Mouse (Mus musculus) midbrain, postnatal 0 days (tissue): Measurements from ENCODE around the gene Dhdh. TPM values are rescaled to one million over a fixed set of nuclear protein-coding genes. Genes with fewer than 3 reads are reported as not detected.
"Not testable (repeated sequence)": the region's sequence is repeated elsewhere in the genome, so short reads cannot be mapped to it uniquely, and the experiment has no call there.

Source experiments
- ATAC-seq: fragments of 200-750 bp; cut with Nextera tagmentation; 2 replicates; pipeline ENCODE4 v1.8.0; 2017; ENCODE audit warnings: moderate number of reproducible peaks, mild to moderate bottlenecking, moderate TSS enrichment, moderate library complexity; ENCODE audit not compliant: low FRiP score
- DNase-seq: peaks from one replicate; pipeline ENCODE4 v3.0.0-alpha.2; 2015; ENCODE audit warnings: low spot score
- H3K27ac ChIP-seq: fragments of 300-500 bp; sonication (generic); 2 replicates; pipeline ENCODE4 v1.5.1; 2014; ENCODE audit warnings: low read depth, mild to moderate bottlenecking, low read length, mixed read lengths
- H3K27me3 ChIP-seq: fragments of 300-500 bp; sonication (generic); 2 replicates; pipeline ENCODE4 v1.6.1; 2014; ENCODE audit warnings: low read length, control low read depth, mixed read lengths; ENCODE audit not compliant: insufficient read depth
- H3K36me3 ChIP-seq: fragments of 300-500 bp; sonication (generic); 2 replicates; pipeline ENCODE4 v1.6.1; 2014; ENCODE audit warnings: low read length, control low read depth, mixed read lengths; ENCODE audit not compliant: insufficient read depth
- H3K4me1 ChIP-seq: fragments of 300-500 bp; sonication (generic); 2 replicates; pipeline ENCODE4 v1.6.1; 2014; ENCODE audit warnings: mild to moderate bottlenecking, control low read depth, antibody characterized with exemption, low read length, mixed read lengths; ENCODE audit not compliant: insufficient read depth
- H3K4me2 ChIP-seq: fragments of 300-500 bp; sonication (generic); 2 replicates; pipeline ENCODE4 v1.6.1; 2014; ENCODE audit warnings: low read depth, mild to moderate bottlenecking, low read length, mixed read lengths; ENCODE audit not compliant: poor library complexity, severe bottlenecking
- H3K4me3 ChIP-seq: fragments of 300-500 bp; sonication (generic); 2 replicates; pipeline ENCODE4 v1.5.1; 2014; ENCODE audit warnings: low read depth, mild to moderate bottlenecking, low read length, moderate library complexity
- H3K9ac ChIP-seq: fragments of 300-500 bp; sonication (generic); replicated peaks from 2 replicates; pipeline ENCODE4 v1.6.1; 2014; ENCODE audit warnings: mild to moderate bottlenecking, low read length, moderate library complexity, mixed read lengths; ENCODE audit not compliant: poor library complexity, severe bottlenecking
- H3K9me3 ChIP-seq: fragments of 300-500 bp; sonication (generic); 2 replicates; pipeline ENCODE4 v1.6.1; 2016; ENCODE audit warnings: low read length, control low read depth
- CTCF ChIP-seq: IDR thresholded peaks from 2 replicates; pipeline ENCODE4 v1.5.1; 2016; ENCODE audit warnings: antibody characterized with exemption, mild to moderate bottlenecking
- WGBS: fragments of 180-500 bp; shearing (Covaris S2); extraction: QIAGEN DNeasy Blood & Tissue Kit; methylation state at CpG from one replicate; pipeline ENCODE4 v1.1.7; 2014; 5-methylcytosine and 5-hydroxymethylcytosine counted together
- polyA plus RNA-seq: library from polyadenylated mRNA; unstranded; fragments of >200 nt; fragmentation: Nextera tagmentation; extraction: Ambion mirVana; gene quantifications from 2 replicates; pipeline ENCODE4 v1.2.1, GENCODE M21; 2015
- total RNA-seq: library from RNA; depleted of rRNA; stranded (reverse); fragments of >200 nt; gene quantifications from 2 replicates; pipeline ENCODE4 v1.2.3, GENCODE M21; 2014

Dhdh gene
- total and polyA plus RNA-seq, 2 experiments from 2014 or later, result 4.3 to 6.1 TPM

DNA sequence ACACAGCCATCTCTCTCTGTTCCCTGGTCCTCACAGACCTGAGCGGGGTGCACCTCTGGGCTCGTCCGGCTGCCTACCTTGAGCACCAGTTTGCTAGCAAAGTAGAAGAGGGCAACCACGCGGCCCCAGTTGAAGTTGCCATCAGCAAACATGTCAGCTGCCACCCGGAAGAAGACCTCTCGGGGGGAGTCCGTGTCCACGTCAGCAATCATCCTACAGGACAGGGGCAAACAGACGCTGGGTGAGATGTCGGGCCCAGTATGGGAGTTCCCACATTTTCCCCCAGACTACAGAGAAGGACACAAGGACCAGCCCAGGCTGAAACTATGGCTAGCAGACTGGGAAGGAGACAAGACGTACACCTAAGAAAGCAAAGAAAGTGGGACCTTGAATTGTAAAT is 23.5 kb downstream of the Dhdh start:
- no peaks in the 10 kb centered on the region for H3K27me3 ChIP-seq
- TF ChIP-seq CTCF, result no peak
- peaks cover 5% of the 10 kb centered on the region; the same call in 1 of the 2 replicates for H3K4me1 ChIP-seq
- H3K9me3 ChIP-seq, result no peaks in the 10 kb centered on the region
- no peak overlapping the region for H3K4me3 ChIP-seq
- peak overlapping the region; percentile 95; the same call in 1 of the 2 replicates for H3K4me2 ChIP-seq
- no peak overlapping the region for H3K9ac ChIP-seq
- no peak for DNase-seq
- no peak for ATAC-seq
- WGBS, result 96% methylated on average over 12 of the region's 12 CpGs
- no peak overlapping the region for H3K27ac ChIP-seq
- H3K36me3 ChIP-seq, result peaks cover 19% of the 10 kb centered on the region

DNA sequence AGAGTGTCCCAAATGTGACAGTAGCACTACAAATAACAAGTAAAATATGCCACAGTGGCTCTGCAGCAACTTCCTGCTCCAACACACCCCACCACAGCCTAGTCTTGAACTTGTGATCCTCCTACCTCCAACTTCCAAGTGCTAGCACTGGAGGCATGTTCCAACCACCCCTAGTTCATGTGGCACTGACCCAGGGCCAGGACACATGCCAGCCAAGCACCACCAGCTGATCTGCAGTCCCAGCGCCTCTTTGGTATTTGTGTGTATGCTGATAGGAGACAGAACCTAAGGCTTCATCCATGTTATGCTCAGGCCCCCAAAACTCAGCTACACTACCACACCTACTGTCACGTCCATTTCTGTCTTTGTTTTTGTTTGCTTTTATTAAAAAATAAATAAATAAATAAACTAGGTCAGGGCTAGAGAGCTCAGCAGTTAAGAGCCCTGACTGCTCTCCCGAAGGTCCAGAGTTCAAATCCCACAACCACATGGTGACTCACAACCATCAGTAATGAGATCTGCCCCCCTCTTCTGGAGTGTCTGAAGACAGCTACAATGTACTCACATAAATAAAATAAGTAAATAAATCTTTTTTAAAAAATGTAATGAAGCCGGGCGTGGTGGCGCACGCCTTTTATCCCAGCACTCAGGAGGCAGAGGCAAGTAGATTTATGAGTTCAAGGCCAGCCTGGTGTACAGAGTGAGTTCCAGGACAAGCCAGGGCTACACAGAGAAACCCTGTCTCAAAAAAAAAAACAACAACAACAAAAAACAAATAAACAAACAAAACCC is 24.4 kb downstream of the Dhdh start:
- no peak overlapping the region for H3K4me3 ChIP-seq
- no peak overlapping the region for H3K27ac ChIP-seq
- DNase-seq (no peak), ATAC-seq (no peak)
- H3K36me3 ChIP-seq, result peaks cover 19% of the 10 kb centered on the region
- H3K4me2 ChIP-seq, result no peak overlapping the region
- no peak for TF ChIP-seq CTCF
- H3K9ac ChIP-seq, result no peak overlapping the region
- H3K4me1 ChIP-seq, result peaks cover 5% of the 10 kb centered on the region; the same call in 1 of the 2 replicates
- 96% methylated on average over 7 of the region's 7 CpGs for WGBS
- no peaks in the 10 kb centered on the region for H3K9me3 ChIP-seq
- H3K27me3 ChIP-seq, result no peaks in the 10 kb centered on the region

DNA sequence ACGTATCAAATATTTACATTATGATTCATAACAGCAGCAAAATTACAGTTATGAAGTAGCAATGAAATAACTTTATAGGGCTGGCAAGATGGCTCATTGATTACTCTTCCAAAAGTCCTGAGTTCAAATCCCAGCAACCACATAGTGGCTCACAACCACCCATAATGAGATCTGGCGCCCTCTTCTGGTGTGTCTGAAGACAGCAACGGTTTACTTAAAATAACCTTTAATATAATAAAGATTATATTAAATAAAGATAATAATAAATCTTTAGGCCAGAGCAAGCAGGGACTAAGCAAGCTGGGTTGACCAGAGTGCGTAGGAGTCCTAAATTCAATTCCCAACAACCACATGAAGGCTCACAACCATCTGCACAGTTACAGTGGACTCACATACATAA is 25.7 kb downstream of the Dhdh start:
- H3K4me3 ChIP-seq, H3K4me2 ChIP-seq, H3K4me1 ChIP-seq, H3K9me3 ChIP-seq, ATAC-seq, DNase-seq, H3K27ac ChIP-seq, H3K9ac ChIP-seq, H3K27me3 ChIP-seq: not testable (repeated sequence)
- WGBS, result 77% methylated on average over 4 of the region's 4 CpGs
- peaks cover 19% of the 10 kb centered on the region for H3K36me3 ChIP-seq
- TF ChIP-seq CTCF, result peak; percentile 44

DNA sequence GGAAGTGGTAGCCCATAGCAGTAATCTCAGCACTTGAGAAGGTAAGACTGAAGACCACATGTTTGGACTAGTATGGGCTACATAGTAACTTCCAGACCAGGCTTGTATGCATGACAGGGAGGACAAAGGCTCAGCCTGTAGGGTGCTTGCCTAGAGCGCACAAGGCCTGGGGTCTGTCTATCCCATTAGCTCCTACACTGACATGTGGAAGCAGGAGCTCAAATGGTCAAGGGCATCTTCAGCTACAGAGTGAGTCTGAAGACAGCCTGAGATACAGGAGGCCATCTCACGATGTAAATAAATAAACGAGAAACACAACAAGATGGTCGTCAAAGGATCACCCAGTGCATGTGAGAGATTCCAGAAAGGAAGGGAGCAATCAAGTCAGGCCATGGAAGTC is 26.3 kb downstream of the Dhdh start:
- DNase-seq (no peak), ATAC-seq (no peak)
- H3K4me1 ChIP-seq, result peaks cover 11% of the 10 kb centered on the region; the same call in 1 of the 2 replicates
- no peaks in the 10 kb centered on the region for H3K27me3 ChIP-seq
- no peak overlapping the region for H3K27ac ChIP-seq
- no peak overlapping the region for H3K9ac ChIP-seq
- peaks cover 22% of the 10 kb centered on the region for H3K36me3 ChIP-seq
- WGBS, result 93% methylated on average over 4 of the region's 4 CpGs
- no peak overlapping the region for H3K4me2 ChIP-seq
- H3K4me3 ChIP-seq, result no peak overlapping the region
- H3K9me3 ChIP-seq, result no peaks in the 10 kb centered on the region
- TF ChIP-seq CTCF, result no peak

DNA sequence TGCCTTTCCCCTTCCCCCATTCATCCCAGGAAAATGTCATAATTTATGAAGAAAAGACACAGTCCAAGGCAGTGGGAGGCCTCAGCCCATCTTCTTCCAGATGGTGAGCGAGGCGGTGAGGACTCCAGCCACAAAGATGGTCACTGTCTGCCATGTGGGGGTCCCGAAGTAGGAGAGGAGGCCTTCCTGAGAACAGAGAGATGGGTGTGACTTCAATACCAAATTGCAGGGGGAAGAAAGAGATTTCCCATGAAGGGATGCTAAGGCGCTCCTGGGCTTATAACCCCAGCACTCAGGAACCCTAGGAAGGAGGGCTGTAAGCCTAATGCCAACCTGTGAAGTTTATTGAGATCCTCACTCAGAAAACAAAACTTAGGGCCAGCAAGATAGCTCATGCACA is 26.8 kb downstream of the Dhdh start:
- Histone ChIP-seq H3K27me3 (no peaks in the 10 kb centered on the region), H3K9ac (no peak overlapping the region), H3K36me3 (peaks cover 25% of the 10 kb centered on the region), H3K9me3 (no peaks in the 10 kb centered on the region), H3K4me3 (no peak overlapping the region), H3K4me2 (no peak overlapping the region), H3K4me1 (peaks cover 15% of the 10 kb centered on the region), H3K27ac (no peak overlapping the region)
- ATAC-seq (no peak), DNase-seq (no peak)
- WGBS, result 95% methylated on average over 4 of the region's 4 CpGs
- no peak for TF ChIP-seq CTCF

DNA sequence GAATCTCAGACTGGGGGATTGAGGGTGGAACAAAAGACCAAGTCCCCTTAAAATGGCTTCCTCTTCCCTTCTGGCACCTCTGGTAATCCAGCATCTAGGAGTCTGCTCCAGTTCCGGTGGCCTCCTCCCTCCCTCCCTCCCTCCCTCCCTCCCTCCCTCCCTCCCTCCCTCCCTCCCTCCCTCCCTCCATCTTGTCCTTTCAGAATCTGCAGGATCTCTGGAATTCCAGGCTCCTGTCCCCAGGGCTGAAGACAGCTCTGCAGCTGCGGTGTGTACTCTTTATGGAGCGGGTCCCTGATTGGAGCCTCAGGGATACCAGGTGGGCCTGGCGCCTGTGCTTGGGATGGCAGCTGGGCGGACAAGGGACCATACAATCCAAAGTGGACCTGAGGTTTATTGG is 27.3 kb downstream of the Dhdh start:
- DNase-seq (no peak), ATAC-seq (no peak)
- peaks cover 25% of the 10 kb centered on the region for H3K36me3 ChIP-seq
- WGBS, result 60% methylated on average over 5 of the region's 5 CpGs
- no peak overlapping the region for H3K9ac ChIP-seq
- H3K9me3 ChIP-seq, result no peaks in the 10 kb centered on the region
- TF ChIP-seq CTCF, result no peak
- H3K4me2 ChIP-seq, result no peak overlapping the region
- no peaks in the 10 kb centered on the region for H3K27me3 ChIP-seq
- no peak overlapping the region for H3K4me3 ChIP-seq
- H3K4me1 ChIP-seq, result peaks cover 15% of the 10 kb centered on the region
- peak overlapping the region; percentile 82; the same call in 1 of the 2 replicates for H3K27ac ChIP-seq
